Mouse (Mus musculus) hindbrain, embryonic 16.5 days (tissue): ENCODE data around the gene Timmdc1. TPM values are rescaled to one million over a fixed set of nuclear protein-coding genes. Genes with fewer than 3 reads are reported as not detected.

ENCODE experiments used
- ATAC-seq: fragments of 200-750 bp; cut with Nextera tagmentation; 2 replicates; pipeline ENCODE4 v1.8.0; 2017; ENCODE audit warnings: moderate TSS enrichment, moderate library complexity
- H3K27ac ChIP-seq: fragments of 300-500 bp; sonication (generic); 2 replicates; pipeline ENCODE4 v1.5.1; 2014; ENCODE audit warnings: low read depth, mild to moderate bottlenecking, control low read depth, low read length, moderate library complexity
- H3K27me3 ChIP-seq: fragments of 300-500 bp; sonication (generic); replicated peaks from 2 replicates; pipeline ENCODE4 v1.6.1; 2014; ENCODE audit warnings: low read length; ENCODE audit not compliant: control insufficient read depth, insufficient read depth
- H3K36me3 ChIP-seq: fragments of 300-500 bp; sonication (generic); 2 replicates; pipeline ENCODE4 v1.6.1; 2014; ENCODE audit warnings: mild to moderate bottlenecking, low read length, moderate library complexity, mixed read lengths; ENCODE audit not compliant: control insufficient read depth, insufficient read depth
- H3K4me1 ChIP-seq: fragments of 300-500 bp; sonication (generic); 2 replicates; pipeline ENCODE4 v1.6.1; 2014; ENCODE audit warnings: low read depth, low read length; ENCODE audit not compliant: control insufficient read depth, insufficient read depth
- H3K4me2 ChIP-seq: fragments of 300-500 bp; sonication (generic); 2 replicates; pipeline ENCODE4 v1.6.1; 2014; ENCODE audit warnings: mild to moderate bottlenecking, low read length, control low read depth, moderate library complexity
- H3K4me3 ChIP-seq: fragments of 300-500 bp; sonication (generic); 2 replicates; pipeline ENCODE4 v1.5.1; 2014; ENCODE audit warnings: mild to moderate bottlenecking, low read length, control low read depth, moderate library complexity
- H3K9ac ChIP-seq: fragments of 300-500 bp; sonication (generic); 2 replicates; pipeline ENCODE4 v1.6.1; 2014; ENCODE audit warnings: low read depth, mild to moderate bottlenecking, control low read depth, low read length, moderate library complexity
- H3K9me3 ChIP-seq: fragments of 300-500 bp; sonication (generic); 2 replicates; pipeline ENCODE4 v1.6.1; 2014; ENCODE audit warnings: mild to moderate bottlenecking, low read length, moderate library complexity; ENCODE audit not compliant: control insufficient read depth
- WGBS: fragments of 180-500 bp; shearing (Covaris S2); extraction: QIAGEN DNeasy Blood & Tissue Kit; methylation state at CpG from one replicate; pipeline ENCODE4 v1.1.7; 2014; 5-methylcytosine and 5-hydroxymethylcytosine counted together
- polyA plus RNA-seq: library from polyadenylated mRNA; unstranded; fragments of >200 nt; fragmentation: Nextera tagmentation; extraction: Ambion mirVana; gene quantifications from 2 replicates; pipeline ENCODE4 v1.2.1, GENCODE M21; 2015

Timmdc1 gene
- polyA plus RNA-seq, 1 experiment from 2014 or later: 28.0 TPM

- no peaks in the 10 kb centered on the region for H3K9me3 ChIP-seq
- WGBS: 44% methylated on average over 12 of the region's 12 CpGs
- no peak; the same call in 1 of the 2 replicates for ATAC-seq
- H3K36me3 ChIP-seq: peaks cover 18% of the 10 kb centered on the region
- peak overlapping the region; percentile 94 for H3K9ac ChIP-seq
- peaks cover 9% of the 10 kb centered on the region for H3K4me1 ChIP-seq
- peak overlapping the region; percentile 88; the same call in 1 of the 2 replicates for H3K27ac ChIP-seq
- peak overlapping the region; percentile 76 for H3K4me3 ChIP-seq
- no peaks in the 10 kb centered on the region for H3K27me3 ChIP-seq
- H3K4me2 ChIP-seq: peak overlapping the region; percentile 87
Observed at GRCm38 (mm10) chr16:38451421-38452205, 70.8 kb downstream of the Timmdc1 start.

GRCm38 (mm10) chr16:38450707-38451106 is 71.8 kb downstream of the Timmdc1 start:
- Histone ChIP-seq H3K9ac (no peak overlapping the region), H3K9me3 (no peaks in the 10 kb centered on the region), H3K4me3 (no peak overlapping the region), H3K27ac (no peak overlapping the region), H3K27me3 (no peaks in the 10 kb centered on the region), H3K36me3 (peaks cover 24% of the 10 kb centered on the region), H3K4me1 (peaks cover 9% of the 10 kb centered on the region), H3K4me2 (no peak overlapping the region)
- 91% methylated on average over 7 of the region's 7 CpGs for WGBS
- no peak for ATAC-seq

GRCm38 (mm10) chr16:38448458-38448857 is 74.0 kb downstream of the Timmdc1 start:
- Histone ChIP-seq H3K9ac (no peak overlapping the region), H3K27ac (no peak overlapping the region), H3K27me3 (no peaks in the 10 kb centered on the region), H3K36me3 (peaks cover 38% of the 10 kb centered on the region), H3K4me2 (no peak overlapping the region), H3K4me3 (no peak overlapping the region), H3K9me3 (no peaks in the 10 kb centered on the region), H3K4me1 (peaks cover 9% of the 10 kb centered on the region)
- WGBS: 96% methylated on average over 12 of the region's 12 CpGs
- ATAC-seq: no peak

Other genes with a start within 250 kb of the Timmdc1 start
- gene Nr1i2, start 227.8 kb downstream of the Timmdc1 start, polyA plus RNA-seq: not detected in 2 replicates
- gene Maats1, start 180.5 kb downstream of the Timmdc1 start, polyA plus RNA-seq: 1.6 and 1.7 TPM in 2 replicates
- gene Cox17, start 175.7 kb downstream of the Timmdc1 start, polyA plus RNA-seq: 65.3 and 71.9 TPM in 2 replicates
- not detected in 2 replicates for gene Gm21987, start 175.6 kb downstream of the Timmdc1 start, polyA plus RNA-seq
- 0.68 and 0.69 TPM in 2 replicates for gene Popdc2, start 160.5 kb downstream of the Timmdc1 start, polyA plus RNA-seq
- gene Pla1a, start 89.5 kb downstream of the Timmdc1 start, polyA plus RNA-seq: 0.81 and 0.84 TPM in 2 replicates
- gene Adprh, start 70.0 kb downstream of the Timmdc1 start, polyA plus RNA-seq: 159 and 165 TPM in 2 replicates
- 0.30 and 0.60 TPM in 2 replicates for gene Cd80, start 67.1 kb downstream of the Timmdc1 start, polyA plus RNA-seq
- 50.1 and 55.8 TPM in 2 replicates for gene Poglut1, start 27.6 kb upstream of the Timmdc1 start, polyA plus RNA-seq
- 32.0 and 37.0 TPM in 2 replicates for gene Tmem39a, start 36.0 kb upstream of the Timmdc1 start, polyA plus RNA-seq
- 4.5 and 6.7 TPM in 2 replicates for gene Arhgap31, start 190.6 kb upstream of the Timmdc1 start, polyA plus RNA-seq
- 38.3 and 40.3 TPM in 2 replicates for gene B4galt4, start 219.6 kb upstream of the Timmdc1 start, polyA plus RNA-seq